Mouse (Mus musculus) MEL (cell line): ENCODE data around the gene Hoxa1. TPM values are rescaled to one million over a fixed set of nuclear protein-coding genes. Genes with fewer than 3 reads are reported as not detected.

Source experiments
- DNase-seq: peaks from one replicate; pipeline ENCODE4 v3.0.0; 2011; ENCODE audit warnings: low read depth, low spot score
- H3K27ac ChIP-seq: 2 replicates; pipeline ENCODE4 v1.5.1; 2012; ENCODE audit warnings: low read depth, mild to moderate bottlenecking, control low read depth, low read length, moderate library complexity; ENCODE audit not compliant: control insufficient read depth
- H3K27me3 ChIP-seq, 2 experiments: fragments of 150-350 bp in 1 of 2; sonication (generic) in 1 of 2; 2 replicates each; pipeline ENCODE4 v1.6.1; 2012; ENCODE audit warnings: low read length in 2 of 2, mild to moderate bottlenecking in 2 of 2, improper control_type of control experiment in 1 of 2, moderate library complexity in 1 of 2; ENCODE audit not compliant: insufficient read depth in 2 of 2, control insufficient read depth in 1 of 2
- H3K36me3 ChIP-seq, 2 experiments: 2 replicates each; pipeline ENCODE4 v1.6.1; 2012 to 2014; ENCODE audit warnings: low read length in 2 of 2, improper control_type of control experiment in 1 of 2, inconsistent platforms in 1 of 2, mild to moderate bottlenecking in 1 of 2; ENCODE audit not compliant: insufficient read depth in 2 of 2, control insufficient read depth in 1 of 2
- H3K4me1 ChIP-seq, 2 experiments: fragments of 150-350 bp in 1 of 2; sonication (generic) in 1 of 2; 2 replicates each; pipeline ENCODE4 v1.6.1; 2012; ENCODE audit warnings: low read length in 2 of 2, improper control_type of control experiment in 1 of 2, mild to moderate bottlenecking in 1 of 2; ENCODE audit not compliant: insufficient read depth in 2 of 2, control insufficient read depth in 1 of 2
- H3K4me3 ChIP-seq, 2 experiments: fragments of 150-350 bp in 1 of 2; sonication (generic) in 1 of 2; 2 replicates each; pipeline ENCODE4 v1.5.1; 2012; ENCODE audit warnings: low read depth in 2 of 2, low read length in 2 of 2, mild to moderate bottlenecking in 2 of 2, moderate library complexity in 2 of 2, control low read depth in 1 of 2, improper control_type of control experiment in 1 of 2; ENCODE audit not compliant: control insufficient read depth in 1 of 2, insufficient read depth in 1 of 2
- H3K79me2 ChIP-seq: 2 replicates; pipeline ENCODE4 v1.6.1; 2012; ENCODE audit warnings: mild to moderate bottlenecking, low read length, moderate library complexity; ENCODE audit not compliant: control insufficient read depth, poor library complexity, insufficient read depth
- H3K9ac ChIP-seq: 2 replicates; pipeline ENCODE4 v1.6.1; 2012; ENCODE audit warnings: low read depth, mild to moderate bottlenecking, control low read depth, low read length, moderate library complexity; ENCODE audit not compliant: control insufficient read depth, poor library complexity, severe bottlenecking
- H3K9me3 ChIP-seq: fragments of 150-350 bp; sonication (generic); replicated peaks from 2 replicates; pipeline ENCODE4 v1.6.1; 2012; ENCODE audit warnings: mild to moderate bottlenecking, low read length, improper control_type of control experiment, moderate library complexity; ENCODE audit not compliant: insufficient read depth
- BHLHE40 ChIP-seq: IDR thresholded peaks from 2 replicates; pipeline ENCODE4 v1.6.1; 2012; ENCODE audit warnings: low read depth, mild to moderate bottlenecking, inconsistent platforms, low read length, improper control_type of control experiment, borderline replicate concordance
- CHD1 ChIP-seq: IDR thresholded peaks from 2 replicates; pipeline ENCODE4 v1.6.1; 2012; ENCODE audit warnings: low read depth, mild to moderate bottlenecking, inconsistent platforms, low read length, improper control_type of control experiment
- CHD2 ChIP-seq: IDR thresholded peaks from 2 replicates; pipeline ENCODE4 v1.6.1; 2011; ENCODE audit warnings: low read length, improper control_type of control experiment
- CTCF ChIP-seq, 3 experiments: IDR thresholded peaks in 2 of 3; conservative IDR thresholded peaks in 1 of 3; 2 replicates each; pipeline ENCODE4 v1.5.1; 2011 to 2012; ENCODE audit warnings: low read length in 3 of 3, low read depth in 2 of 3, mild to moderate bottlenecking in 2 of 3, improper control_type of control experiment in 1 of 3, inconsistent platforms in 1 of 3, mixed read lengths in 1 of 3, moderate library complexity in 1 of 3; ENCODE audit not compliant: control insufficient read depth in 1 of 3, insufficient read depth in 1 of 3, poor library complexity in 1 of 3, severe bottlenecking in 1 of 3
- ELF1 ChIP-seq: IDR thresholded peaks from 2 replicates; pipeline ENCODE4 v1.6.1; 2014; ENCODE audit warnings: low read depth, mild to moderate bottlenecking, inconsistent platforms, low read length, improper control_type of control experiment, moderate library complexity
- EP300 ChIP-seq, 2 experiments: IDR thresholded peaks; 2 replicates each; pipeline ENCODE4 v1.6.1; 2011; ENCODE audit warnings: improper control_type of control experiment in 2 of 2, low read length in 2 of 2, low read depth in 1 of 2, mild to moderate bottlenecking in 1 of 2
- ETS1 ChIP-seq: IDR thresholded peaks from 2 replicates; pipeline ENCODE4 v1.6.1; 2012; ENCODE audit warnings: low read depth, mild to moderate bottlenecking, inconsistent platforms, low read length, improper control_type of control experiment, moderate library complexity
- JUND ChIP-seq: IDR thresholded peaks from 2 replicates; pipeline ENCODE4 v1.6.1; 2011; ENCODE audit warnings: low read depth, mild to moderate bottlenecking, improper control_type of control experiment, low read length
- KAT2A ChIP-seq: conservative IDR thresholded peaks from 2 replicates; pipeline ENCODE4 v1.6.1; 2012; ENCODE audit warnings: low read depth, low read length, improper control_type of control experiment, inconsistent platforms
- MAFK ChIP-seq: IDR thresholded peaks from 2 replicates; pipeline ENCODE4 v1.6.1; 2011; ENCODE audit warnings: low read depth, mild to moderate bottlenecking, low read length, improper control_type of control experiment, borderline replicate concordance
- MAZ ChIP-seq: IDR thresholded peaks from 2 replicates; pipeline ENCODE4 v1.6.1; 2012; ENCODE audit warnings: low read depth, mild to moderate bottlenecking, inconsistent platforms, low read length, improper control_type of control experiment
- MYB ChIP-seq: IDR thresholded peaks from 2 replicates; pipeline ENCODE4 v1.6.1; 2011; ENCODE audit warnings: mild to moderate bottlenecking, low read depth, low read length, improper control_type of control experiment
- NELFE ChIP-seq: IDR thresholded peaks from 2 replicates; pipeline ENCODE4 v1.6.1; 2011; ENCODE audit warnings: low read depth, low read length, improper control_type of control experiment
- POLR2A ChIP-seq, 2 experiments: IDR thresholded peaks; 2 replicates each; pipeline ENCODE4 v1.6.1; 2011 to 2012; ENCODE audit warnings: low read length in 2 of 2, mild to moderate bottlenecking in 2 of 2, control low read depth in 1 of 2, improper control_type of control experiment in 1 of 2, low read depth in 1 of 2, moderate library complexity in 1 of 2; ENCODE audit not compliant: control insufficient read depth in 1 of 2, insufficient read depth in 1 of 2, poor library complexity in 1 of 2
- POLR2AphosphoS2 ChIP-seq: IDR thresholded peaks from 2 replicates; pipeline ENCODE4 v1.6.1; 2011; ENCODE audit warnings: low read length, improper control_type of control experiment
- POLR2AphosphoS5 ChIP-seq: IDR thresholded peaks from 2 replicates; pipeline ENCODE4 v1.6.1; 2012; ENCODE audit warnings: low read depth, borderline replicate concordance, mild to moderate bottlenecking, inconsistent platforms, low read length, moderate library complexity, mixed read lengths
- RAD21 ChIP-seq: IDR thresholded peaks from 2 replicates; pipeline ENCODE4 v1.6.1; 2011; ENCODE audit warnings: mild to moderate bottlenecking, low read depth, low read length, improper control_type of control experiment
- RCOR1 ChIP-seq: IDR thresholded peaks from 2 replicates; pipeline ENCODE4 v1.6.1; 2012; ENCODE audit warnings: low read depth, mild to moderate bottlenecking, inconsistent platforms, low read length, improper control_type of control experiment
- SIN3A ChIP-seq: IDR thresholded peaks from 2 replicates; pipeline ENCODE4 v1.6.1; 2012; ENCODE audit warnings: low read length, improper control_type of control experiment, inconsistent platforms
- TAL1 ChIP-seq: IDR thresholded peaks from 2 replicates; pipeline ENCODE4 v1.6.1; 2012; ENCODE audit warnings: mild to moderate bottlenecking, inconsistent platforms, low read length, moderate library complexity, mixed read lengths
- UBTF ChIP-seq: IDR thresholded peaks from 2 replicates; pipeline ENCODE4 v1.6.1; 2012; ENCODE audit warnings: low read depth, mild to moderate bottlenecking, inconsistent platforms, low read length, improper control_type of control experiment, moderate library complexity, borderline replicate concordance; ENCODE audit not compliant: insufficient read depth
- USF2 ChIP-seq, 2 experiments: IDR thresholded peaks; 2 replicates each; pipeline ENCODE4 v1.6.1; 2011 to 2012; ENCODE audit warnings: improper control_type of control experiment in 2 of 2, low read length in 2 of 2, borderline replicate concordance in 1 of 2, inconsistent platforms in 1 of 2, low read depth in 1 of 2, mild to moderate bottlenecking in 1 of 2; ENCODE audit not compliant: insufficient read depth in 1 of 2
- ZC3H11A ChIP-seq: IDR thresholded peaks from 2 replicates; pipeline ENCODE4 v1.6.1; 2012; ENCODE audit warnings: low read depth, mild to moderate bottlenecking, inconsistent platforms, low read length, improper control_type of control experiment
- ZMIZ1 ChIP-seq: IDR thresholded peaks from 2 replicates; pipeline ENCODE4 v1.6.1; 2012; ENCODE audit warnings: low read depth, mild to moderate bottlenecking, inconsistent platforms, low read length, improper control_type of control experiment, moderate library complexity
- ZNF384 ChIP-seq: IDR thresholded peaks from 2 replicates; pipeline ENCODE4 v1.6.1; 2012; ENCODE audit warnings: low read depth, mild to moderate bottlenecking, inconsistent platforms, low read length, improper control_type of control experiment
- polyA plus RNA-seq, 2 experiments: library from polyadenylated mRNA; stranded (reverse) in 1 of 2; unstranded in 1 of 2; fragments of >175 nt in 1 of 2; fragments of >200 nt in 1 of 2; gene quantifications; 2 replicates each; pipeline versions ENCODE4 v1.2.1 to v1.2.4; 2012; ENCODE audit warnings: low replicate concordance in 2 of 2, low read depth in 1 of 2; ENCODE audit not compliant: insufficient read length in 2 of 2, insufficient read depth in 1 of 2, missing spikeins in 1 of 2
- total RNA-seq: library from RNA; depleted of rRNA; stranded (reverse); fragments of 300-350 nt; gene quantifications from 2 replicates; pipeline ENCODE4 v1.2.3, GENCODE M21; 2012

Gene Hoxa1
- total and polyA plus RNA-seq, 3 experiments: not detected

- no peak overlapping the region for H3K4me3 ChIP-seq
Observed at GRCm38 (mm10) chr6:52123673-52124072, 34.4 kb downstream of the Hoxa1 start.

GRCm38 (mm10) chr6:52121173-52121572, 36.9 kb downstream of the Hoxa1 start:
- Histone ChIP-seq H3K79me2 (no peaks in the 10 kb centered on the region), H3K4me3 (no peak overlapping the region), H3K27me3 (no peaks in the 10 kb centered on the region), H3K27ac (no peak overlapping the region), H3K9ac (no peak overlapping the region), H3K9me3 (no peaks in the 10 kb centered on the region), H3K36me3 (no peaks in the 10 kb centered on the region), H3K4me1 (no peaks in the 10 kb centered on the region)
- DNase-seq: no peak
- TF ChIP-seq ZC3H11A: no peak
- no peak for TF ChIP-seq TAL1

More at GRCm38 (mm10) chr6:52123673-52124072, 34.4 kb downstream of the Hoxa1 start:
- DNase-seq: no peak
- no peaks in the 10 kb centered on the region for H3K27me3 ChIP-seq
- H3K27ac ChIP-seq: no peak overlapping the region
- H3K79me2 ChIP-seq: no peaks in the 10 kb centered on the region
- no peaks in the 10 kb centered on the region for H3K36me3 ChIP-seq
- no peak for TF ChIP-seq ETS1
- no peak for TF ChIP-seq ZNF384
- no peak for TF ChIP-seq SIN3A
- no peak for TF ChIP-seq BHLHE40
- TF ChIP-seq ZMIZ1: no peak
- TF ChIP-seq CHD2: no peak
- TF ChIP-seq UBTF: no peak
- TF ChIP-seq CHD1: no peak
- no peak for TF ChIP-seq POLR2A (IDR thresholded peaks at IDR 0.05; ENCODE audit: control insufficient read depth in 1 of 2, insufficient read depth in 1 of 2, low read depth in 1 of 2, low read length in 2 of 2, poor library complexity in 1 of 2)
- TF ChIP-seq MAFK: no peak
- no peak for TF ChIP-seq ELF1
- TF ChIP-seq, all 39 proteins: peak for 0
- Histone ChIP-seq H3K9me3 (no peaks in the 10 kb centered on the region), H3K9ac (no peak overlapping the region), H3K4me1 (no peaks in the 10 kb centered on the region)

GRCm38 (mm10) chr6:52118903-52119635, 39.0 kb downstream of the Hoxa1 start:
- H3K27me3 ChIP-seq: no peaks in the 10 kb centered on the region
- H3K36me3 ChIP-seq: no peaks in the 10 kb centered on the region
- no peaks in the 10 kb centered on the region for H3K9me3 ChIP-seq
- DNase-seq: no peak
- H3K79me2 ChIP-seq: no peaks in the 10 kb centered on the region
- no peak overlapping the region for H3K4me3 ChIP-seq
- H3K4me1 ChIP-seq: no peaks in the 10 kb centered on the region
- H3K9ac ChIP-seq: no peak overlapping the region
- no peak overlapping the region for H3K27ac ChIP-seq
- TF ChIP-seq POLR2AphosphoS2 (no peak), USF2 (IDR thresholded peaks at IDR 0.05; ENCODE audit: borderline replicate concordance in 1 of 2, insufficient read depth in 1 of 2, low read depth in 1 of 2, low read length in 2 of 2) (no peak), RCOR1 (no peak), ZNF384 (no peak), MYB (no peak), POLR2A (IDR thresholded peaks at IDR 0.05; ENCODE audit: control insufficient read depth in 1 of 2, insufficient read depth in 1 of 2, low read depth in 1 of 2, low read length in 2 of 2, poor library complexity in 1 of 2) (no peak), MAZ (no peak), KAT2A (no peak), ZC3H11A (no peak), NELFE (no peak), CTCF (IDR thresholded peaks at IDR 0.05 in 2 of 3, conservative IDR thresholded peaks at IDR 0.05 in 1 of 3; ENCODE audit: control insufficient read depth in 1 of 3, insufficient read depth in 1 of 3, low read depth in 2 of 3, low read length in 3 of 3, poor library complexity in 1 of 3, severe bottlenecking in 1 of 3) (no peak), JUND (no peak), CHD2 (no peak), EP300 (IDR thresholded peaks at IDR 0.05; ENCODE audit: low read depth in 1 of 2, low read length in 2 of 2) (no peak), RAD21 (no peak), POLR2AphosphoS5 (no peak)
